In the genomic region with DNA sequence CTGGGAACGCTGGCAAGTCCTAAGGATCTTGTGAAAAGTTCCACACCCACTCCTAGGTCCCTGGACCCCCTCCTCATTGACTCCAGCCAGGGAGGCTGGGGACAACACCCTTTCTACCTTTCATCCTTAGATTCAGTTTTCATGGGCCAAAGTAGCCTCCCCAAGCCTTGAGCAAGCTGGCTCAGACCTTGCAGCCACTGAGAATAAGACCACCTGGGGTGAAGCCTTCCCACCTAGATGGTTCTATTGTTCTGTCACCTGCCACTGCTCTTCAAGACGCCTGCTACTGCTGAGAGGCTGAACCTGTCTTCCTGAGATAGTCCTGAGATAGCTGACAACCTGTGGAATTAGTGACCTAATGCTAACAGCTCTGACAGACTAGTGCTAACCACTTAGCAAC, we compare ENCODE assay signal across 18 mouse cellular contexts.
"Had no signal": no experiment of that assay in that cellular context is flagged by ENCODE, and none has a peak within 500 bp of the region (broad histone marks: within the 10 kb centered on the region; RNA-seq: fewer than 3 reads in every experiment).

No protein-coding gene starts in this region.

- H3K4me3 ChIP-seq: limb, embryonic 12.5 days; limb, embryonic 15.5 days; lung, embryonic 15.5 days; neural tube, embryonic 12.5 days; neural tube, embryonic 15.5 days; stomach, embryonic 15.5 days had no signal

- H3K27me3 ChIP-seq: limb, embryonic 12.5 days; limb, embryonic 15.5 days; lung, embryonic 15.5 days; neural tube, embryonic 12.5 days; stomach, embryonic 15.5 days had no signal

- H3K27ac ChIP-seq: kidney, postnatal 0 days; limb, embryonic 12.5 days; limb, embryonic 15.5 days; liver, embryonic 14.5 days; lung, embryonic 15.5 days; neural tube, embryonic 12.5 days; neural tube, embryonic 15.5 days; stomach, embryonic 15.5 days had no signal

- H3K4me2 ChIP-seq: limb, embryonic 12.5 days; limb, embryonic 15.5 days; lung, embryonic 15.5 days; midbrain, embryonic 11.5 days; neural tube, embryonic 12.5 days; neural tube, embryonic 15.5 days; stomach, embryonic 15.5 days had no signal

- H3K9ac ChIP-seq: limb, embryonic 12.5 days; limb, embryonic 15.5 days; liver, embryonic 14.5 days; lung, embryonic 15.5 days; neural tube, embryonic 12.5 days; neural tube, embryonic 15.5 days; stomach, embryonic 15.5 days had no signal

- H3K9me3 ChIP-seq: limb, embryonic 12.5 days; limb, embryonic 15.5 days; lung, embryonic 15.5 days; neural tube, embryonic 12.5 days; neural tube, embryonic 15.5 days; stomach, embryonic 15.5 days had no signal

- H3K4me1 ChIP-seq: limb, embryonic 12.5 days; neural tube, embryonic 12.5 days; stomach, embryonic 15.5 days had no signal

- DNase-seq: left cerebral cortex, postnatal 4 days; lung, adult 18-20 months; lung, postnatal 10 days; right cerebral cortex, adult 18-20 months; right cerebral cortex, postnatal 14 days; right cerebral cortex, postnatal 4 days; spleen, adult 18-20 months; thymus, adult 2 months; thymus, postnatal 14 days had no signal

- H3K36me3 ChIP-seq: limb, embryonic 12.5 days; limb, embryonic 15.5 days; lung, embryonic 15.5 days; neural tube, embryonic 12.5 days; neural tube, embryonic 15.5 days; stomach, embryonic 15.5 days had no signal
